Comparison of ENCODE assay signal across 9 mouse cellular contexts in genomic region chr15:7998843-7999546, GRCm38 (mm10).
DNase-seq lines count a peak whose midpoint lies in the region; ATAC-seq lines count a peak whose summit lies in the region.
"Had no signal": no experiment of that assay in that cellular context is flagged by ENCODE, and none has a peak within 500 bp of the region (broad histone marks: within the 10 kb centered on the region; RNA-seq: fewer than 3 reads in every experiment).

No protein-coding gene starts in this region.

- no peaks in the 10 kb centered on the region for H3K36me3 ChIP-seq in heart, embryonic 12.5 days
- peaks cover 8% of the 10 kb centered on the region for H3K36me3 ChIP-seq in megakaryocyte, embryonic 14.5 days (replicated peaks; ENCODE audit: low read length)
- H3K36me3 ChIP-seq in midbrain, embryonic 15.5 days (replicated peaks) = no peaks in the 10 kb centered on the region

- no peak overlapping the region for H3K9ac ChIP-seq in heart, embryonic 12.5 days
- H3K9ac ChIP-seq in midbrain, embryonic 15.5 days = no peak overlapping the region

- H3K9me3 ChIP-seq in heart, embryonic 12.5 days (replicated peaks) = no peaks in the 10 kb centered on the region
- no peaks in the 10 kb centered on the region for H3K9me3 ChIP-seq in megakaryocyte, embryonic 14.5 days
- H3K9me3 ChIP-seq in midbrain, embryonic 15.5 days = no peaks in the 10 kb centered on the region

- peak; percentile 91 for DNase-seq in heart, adult 11 months
- peak; percentile 76 to 79 for DNase-seq in cerebellum, postnatal 10 days
- DNase-seq in layer of hippocampus, adult 9-10 months (ENCODE audit: low spot score) = no peak
- DNase-seq in embryo, embryonic 10 days (ENCODE audit: low spot score) = no peak
- DNase-seq: kidney, adult 2 months had no signal

- WGBS in heart, embryonic 12.5 days = 53% methylated on average over 14 of the region's 14 CpGs
- 57% methylated on average over 14 of the region's 14 CpGs for WGBS in midbrain, embryonic 15.5 days

- no peaks in the 10 kb centered on the region for H3K27me3 ChIP-seq in heart, embryonic 12.5 days (replicated peaks)
- no peaks in the 10 kb centered on the region for H3K27me3 ChIP-seq in megakaryocyte, embryonic 14.5 days (replicated peaks)
- no peaks in the 10 kb centered on the region for H3K27me3 ChIP-seq in midbrain, embryonic 15.5 days (replicated peaks)

- H3K27ac ChIP-seq in heart, embryonic 12.5 days (ENCODE audit: poor library complexity, severe bottlenecking) = no peak overlapping the region
- H3K27ac ChIP-seq in midbrain, embryonic 15.5 days = no peak overlapping the region

- ATAC-seq in heart, embryonic 12.5 days (ENCODE audit: insufficient number of reproducible peaks, low FRiP score) = no peak
- ATAC-seq in CD4-positive, CD25-positive, alpha-beta regulatory T cell, adult 4 months = peak; percentile 78
- ATAC-seq in midbrain, embryonic 15.5 days (replicated peaks) = no peak

- no peak overlapping the region for H3K4me2 ChIP-seq in heart, embryonic 12.5 days
- H3K4me2 ChIP-seq in midbrain, embryonic 15.5 days = no peak overlapping the region

- H3K4me1 ChIP-seq in heart, embryonic 12.5 days (replicated peaks) = peaks cover 3% of the 10 kb centered on the region; the same call in 1 of the 2 replicates
- peaks cover 17% of the 10 kb centered on the region for H3K4me1 ChIP-seq in megakaryocyte, embryonic 14.5 days
- H3K4me1 ChIP-seq in midbrain, embryonic 15.5 days = no peaks in the 10 kb centered on the region

- H3K4me3 ChIP-seq in heart, embryonic 12.5 days = no peak overlapping the region
- H3K4me3 ChIP-seq in megakaryocyte, embryonic 14.5 days (replicated peaks) = peak overlapping the region; percentile 38
- H3K4me3 ChIP-seq in midbrain, embryonic 15.5 days = no peak overlapping the region

Comparison
In these comparisons a context has a peak if more than half of its experiments do, and no peak if none do; other contexts are left out.
1. DNase-seq: peak in heart, adult 11 months (single experiment) and cerebellum, postnatal 10 days (2 of 2); none in layer of hippocampus, adult 9-10 months (single experiment) and embryo, embryonic 10 days (single experiment).